Mouse (Mus musculus) intestine, embryonic 16.5 days (tissue): ENCODE measurements around the gene Ndufa5. TPM values are rescaled to one million over a fixed set of nuclear protein-coding genes. Genes with fewer than 3 reads are reported as not detected.

ENCODE experiments used
- ATAC-seq: fragments of 200-750 bp; cut with Nextera tagmentation; 2 replicates; pipeline ENCODE4 v1.8.0; 2017; ENCODE audit warnings: moderate TSS enrichment, moderate library complexity
- H3K27ac ChIP-seq: fragments of 300-500 bp; sonication (generic); 2 replicates; pipeline ENCODE4 v1.5.1; 2014; ENCODE audit warnings: mild to moderate bottlenecking, low read length
- H3K27me3 ChIP-seq: fragments of 300-500 bp; sonication (generic); replicated peaks from 2 replicates; pipeline ENCODE4 v1.6.1; 2014; ENCODE audit warnings: low read length, control low read depth, mixed read lengths; ENCODE audit not compliant: control insufficient read depth, insufficient read depth
- H3K36me3 ChIP-seq: fragments of 300-500 bp; sonication (generic); 2 replicates; pipeline ENCODE4 v1.6.1; 2014; ENCODE audit warnings: low read length, control low read depth; ENCODE audit not compliant: control insufficient read depth, insufficient read depth
- H3K4me1 ChIP-seq: fragments of 300-500 bp; sonication (generic); 2 replicates; pipeline ENCODE4 v1.6.1; 2014; ENCODE audit warnings: low read length, control low read depth, mixed read lengths; ENCODE audit not compliant: control insufficient read depth, insufficient read depth
- H3K4me2 ChIP-seq: fragments of 300-500 bp; sonication (generic); 2 replicates; pipeline ENCODE4 v1.6.1; 2014; ENCODE audit warnings: low read depth, low read length, control low read depth
- H3K4me3 ChIP-seq: fragments of 300-500 bp; sonication (generic); 2 replicates; pipeline ENCODE4 v1.5.1; 2014; ENCODE audit warnings: mild to moderate bottlenecking, low read length
- H3K9ac ChIP-seq: fragments of 300-500 bp; sonication (generic); 2 replicates; pipeline ENCODE4 v1.6.1; 2014; ENCODE audit warnings: low read depth, low read length
- H3K9me3 ChIP-seq: fragments of 300-500 bp; sonication (generic); 2 replicates; pipeline ENCODE4 v1.6.1; 2016; ENCODE audit warnings: low read length, control low read depth; ENCODE audit not compliant: control insufficient read depth
- WGBS: fragments of 180-500 bp; shearing (Covaris S2); extraction: QIAGEN DNeasy Blood & Tissue Kit; methylation state at CpG from one replicate; pipeline ENCODE4 v1.1.7; 2014; 5-methylcytosine and 5-hydroxymethylcytosine counted together
- polyA plus RNA-seq: library from polyadenylated mRNA; unstranded; fragments of >200 nt; fragmentation: Nextera tagmentation; extraction: Ambion mirVana; gene quantifications from 2 replicates; pipeline ENCODE4 v1.2.1, GENCODE M21; 2015

Ndufa5 gene
- polyA plus RNA-seq, 1 experiment from 2014 or later = 393 TPM

GRCm38 (mm10) chr6:24486530-24486929 is 41.3 kb downstream of the Ndufa5 start:
- Histone ChIP-seq H3K4me1 (no peaks in the 10 kb centered on the region), H3K9ac (no peak overlapping the region), H3K36me3 (no peaks in the 10 kb centered on the region), H3K27ac (no peak overlapping the region), H3K4me2 (no peak overlapping the region), H3K4me3 (no peak overlapping the region), H3K9me3 (no peaks in the 10 kb centered on the region), H3K27me3 (no peaks in the 10 kb centered on the region)
- 73% methylated on average over 5 of the region's 5 CpGs for WGBS
- ATAC-seq = no peak

GRCm38 (mm10) chr6:24470571-24471132 is 57.2 kb downstream of the Ndufa5 start:
- H3K27me3 ChIP-seq = no peaks in the 10 kb centered on the region
- WGBS = 83% methylated on average over 1 of the region's 1 CpGs
- no peak overlapping the region for H3K27ac ChIP-seq
- ATAC-seq = no peak
- no peak overlapping the region for H3K4me3 ChIP-seq
- no peak overlapping the region for H3K4me2 ChIP-seq
- no peaks in the 10 kb centered on the region for H3K9me3 ChIP-seq
- H3K4me1 ChIP-seq = no peaks in the 10 kb centered on the region
- H3K36me3 ChIP-seq = no peaks in the 10 kb centered on the region
- no peak overlapping the region for H3K9ac ChIP-seq

GRCm38 (mm10) chr6:24470135-24470534 is 57.7 kb downstream of the Ndufa5 start:
- no peak for ATAC-seq
- no peaks in the 10 kb centered on the region for H3K9me3 ChIP-seq
- no peaks in the 10 kb centered on the region for H3K27me3 ChIP-seq
- H3K4me3 ChIP-seq = no peak overlapping the region
- no peak overlapping the region for H3K4me2 ChIP-seq
- H3K36me3 ChIP-seq = no peaks in the 10 kb centered on the region
- WGBS = 81% methylated on average over 2 of the region's 2 CpGs
- H3K9ac ChIP-seq = no peak overlapping the region
- H3K27ac ChIP-seq = no peak overlapping the region
- H3K4me1 ChIP-seq = no peaks in the 10 kb centered on the region

Other genes with a start within 250 kb of the Ndufa5 start
- 0.04 TPM in 1 of 2 replicates, not detected in the other for gene Iqub, start 12.9 kb downstream of the Ndufa5 start, polyA plus RNA-seq
- gene Asb15, start 131 bp upstream of the Ndufa5 start, polyA plus RNA-seq = not detected in 2 replicates
- gene Lmod2, start 69.7 kb upstream of the Ndufa5 start, polyA plus RNA-seq = 0.09 TPM in 1 of 2 replicates, not detected in the other
- 76.6 and 85.0 TPM in 2 replicates for gene Wasl, start 137.0 kb upstream of the Ndufa5 start, polyA plus RNA-seq
- not detected in 2 replicates for gene Hyal6, start 205.2 kb upstream of the Ndufa5 start, polyA plus RNA-seq
- gene Hyal4, start 220.3 kb upstream of the Ndufa5 start, polyA plus RNA-seq = not detected in 2 replicates